Mouse (Mus musculus): ENCODE results near the gene Gm18336.

GRCm38 (mm10) chrX:73384419-73384818 is 14.1 kb downstream of the Gm18336 start:
- TF ChIP-seq POLR2A (IDR thresholded peaks at IDR 0.05; ENCODE audit: low read depth, low read length) (no peak), CTCF (IDR thresholded peaks at IDR 0.05; ENCODE audit: extremely low read depth, insufficient read depth, insufficient read length, insufficient replicate concordance) (no peak)
